Mouse (Mus musculus) lung, postnatal 0 days (tissue): ENCODE measurements around the gene Nckap5. TPM values are rescaled to one million over a fixed set of nuclear protein-coding genes. Genes with fewer than 3 reads are reported as not detected.

Experiments
- ATAC-seq: fragments of 200-750 bp; cut with Nextera tagmentation; 2 replicates; pipeline ENCODE4 v1.8.0; 2017; ENCODE audit warnings: moderate library complexity
- DNase-seq: peaks from one replicate; pipeline ENCODE4 v3.0.0-alpha.2; 2016; ENCODE audit warnings: low spot score
- H3K27ac ChIP-seq: fragments of 300-500 bp; sonication (generic); 2 replicates; pipeline ENCODE4 v1.5.1; 2014; ENCODE audit warnings: antibody characterized with exemption, mild to moderate bottlenecking, low read length, mixed read lengths
- H3K27me3 ChIP-seq: fragments of 300-500 bp; sonication (generic); replicated peaks from 2 replicates; pipeline ENCODE4 v1.6.1; 2014; ENCODE audit warnings: low read length, mixed read lengths; ENCODE audit not compliant: insufficient read depth
- H3K36me3 ChIP-seq: fragments of 300-500 bp; sonication (generic); 2 replicates; pipeline ENCODE4 v1.6.1; 2014; ENCODE audit warnings: low read length, mixed read lengths; ENCODE audit not compliant: insufficient read depth
- H3K4me1 ChIP-seq: fragments of 300-500 bp; sonication (generic); 2 replicates; pipeline ENCODE4 v1.6.1; 2014; ENCODE audit warnings: antibody characterized with exemption, low read depth, low read length, mixed read lengths; ENCODE audit not compliant: insufficient read depth
- H3K4me2 ChIP-seq: fragments of 300-500 bp; sonication (generic); replicated peaks from 2 replicates; pipeline ENCODE4 v1.6.1; 2014; ENCODE audit warnings: low read depth, mild to moderate bottlenecking, low read length, moderate library complexity, mixed read lengths
- H3K4me3 ChIP-seq: fragments of 300-500 bp; sonication (generic); 2 replicates; pipeline ENCODE4 v1.5.1; 2014; ENCODE audit warnings: low read depth, low read length
- H3K9ac ChIP-seq: fragments of 300-500 bp; sonication (generic); replicated peaks from 2 replicates; pipeline ENCODE4 v1.6.1; 2014; ENCODE audit warnings: low read depth, mild to moderate bottlenecking
- H3K9me3 ChIP-seq: fragments of 300-500 bp; sonication (generic); 2 replicates; pipeline ENCODE4 v1.6.1; 2016; ENCODE audit warnings: low read length, mixed read lengths
- CTCF ChIP-seq: IDR thresholded peaks from 2 replicates; pipeline ENCODE4 v1.5.1; 2016; ENCODE audit warnings: antibody characterized with exemption, mild to moderate bottlenecking
- EP300 ChIP-seq: IDR thresholded peaks from 2 replicates; pipeline ENCODE4 v1.6.1; 2016; ENCODE audit warnings: antibody characterized with exemption, mild to moderate bottlenecking, control low read depth
- WGBS: fragments of 180-500 bp; shearing (Covaris S2); extraction: QIAGEN DNeasy Blood & Tissue Kit; methylation state at CpG from one replicate; pipeline ENCODE4 v1.1.7; 2014; 5-methylcytosine and 5-hydroxymethylcytosine counted together
- polyA plus RNA-seq: library from polyadenylated mRNA; unstranded; fragments of >200 nt; fragmentation: Nextera tagmentation; extraction: Ambion mirVana; gene quantifications from 2 replicates; pipeline ENCODE4 v1.2.1, GENCODE M21; 2015

The Nckap5 gene
- polyA plus RNA-seq, 1 experiment from 2014 or later = 26.0 TPM

DNA sequence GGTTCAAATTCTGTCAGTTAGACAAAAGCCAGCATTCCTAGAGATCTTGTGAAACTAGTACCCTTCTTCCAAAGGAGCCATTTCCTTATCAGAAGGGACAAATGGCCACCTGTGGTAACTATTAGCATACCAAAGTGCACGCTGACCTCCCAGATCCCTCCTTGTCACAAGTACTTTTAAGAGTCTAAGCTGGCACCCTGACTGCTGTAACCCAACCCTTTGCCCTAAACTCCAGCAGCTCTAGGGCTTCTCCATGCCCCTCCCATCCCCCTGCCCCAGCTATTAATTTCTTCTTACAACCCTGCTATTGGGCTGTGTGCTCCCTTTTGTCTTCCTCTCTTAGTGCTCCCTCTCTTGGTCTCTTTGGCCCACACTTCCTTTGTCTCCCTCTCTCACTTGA is 155.5 kb downstream of the Nckap5 start:
- no peak overlapping the region for H3K4me3 ChIP-seq
- WGBS = 31% methylated on average over 1 of the region's 1 CpGs
- no peak overlapping the region for H3K27ac ChIP-seq
- DNase-seq (peak; percentile 77), ATAC-seq (peak; percentile 75)
- no peaks in the 10 kb centered on the region for H3K9me3 ChIP-seq
- no peak for TF ChIP-seq EP300
- no peak for TF ChIP-seq CTCF
- H3K4me1 ChIP-seq = no peaks in the 10 kb centered on the region
- H3K27me3 ChIP-seq = no peaks in the 10 kb centered on the region
- H3K36me3 ChIP-seq = no peaks in the 10 kb centered on the region
- H3K4me2 ChIP-seq = no peak overlapping the region
- no peak overlapping the region for H3K9ac ChIP-seq

DNA sequence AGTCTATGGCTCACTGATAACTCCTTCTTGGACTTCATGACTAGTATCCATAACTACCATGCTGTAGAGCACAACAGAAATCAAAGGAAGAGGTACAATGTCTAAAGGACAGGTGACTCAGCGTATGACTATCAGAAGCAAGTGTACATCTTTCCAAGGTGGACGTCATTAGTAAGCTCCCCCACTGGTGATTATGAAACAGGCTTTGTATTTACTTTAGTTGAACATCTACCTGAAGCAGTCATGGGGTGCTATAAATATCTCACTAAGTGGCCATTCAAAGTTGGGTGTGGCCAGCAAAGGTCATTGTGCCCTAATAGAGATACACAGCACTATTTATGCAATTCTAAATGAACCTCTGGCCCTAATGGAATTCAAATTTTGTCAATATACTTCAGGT is 157.4 kb downstream of the Nckap5 start:
- ATAC-seq (peak; percentile 80), DNase-seq (peak; percentile 77)
- H3K36me3 ChIP-seq = no peaks in the 10 kb centered on the region
- 46% methylated on average over 2 of the region's 2 CpGs for WGBS
- H3K27me3 ChIP-seq = no peaks in the 10 kb centered on the region
- no peak overlapping the region for H3K4me3 ChIP-seq
- no peaks in the 10 kb centered on the region for H3K4me1 ChIP-seq
- H3K27ac ChIP-seq = no peak overlapping the region
- H3K9ac ChIP-seq = no peak overlapping the region
- TF ChIP-seq EP300 (peak; percentile 98), CTCF (no peak)
- H3K9me3 ChIP-seq = no peaks in the 10 kb centered on the region
- no peak overlapping the region for H3K4me2 ChIP-seq

DNA sequence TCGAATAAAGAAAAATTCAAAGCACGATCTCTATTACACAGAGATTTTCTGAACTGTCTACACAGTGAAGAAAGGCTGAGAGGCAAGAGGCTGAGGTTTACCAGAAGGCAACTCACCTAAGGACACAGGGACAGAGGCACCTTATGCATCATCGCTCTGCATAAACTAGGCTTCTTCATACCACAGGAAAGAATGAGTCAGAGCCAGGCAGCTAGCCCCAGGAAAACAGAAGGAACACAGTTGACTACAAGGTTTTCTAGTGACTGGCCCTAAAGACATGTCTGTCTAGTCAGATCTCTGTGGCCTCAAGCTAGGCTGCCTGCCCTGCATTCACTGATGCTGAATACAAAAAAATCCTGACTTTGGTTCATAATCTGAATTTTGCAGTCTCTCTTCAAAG is 160.1 kb downstream of the Nckap5 start:
- Histone ChIP-seq H3K4me3 (no peak overlapping the region), H3K9me3 (no peaks in the 10 kb centered on the region), H3K4me1 (no peaks in the 10 kb centered on the region), H3K27me3 (no peaks in the 10 kb centered on the region), H3K36me3 (no peaks in the 10 kb centered on the region), H3K4me2 (no peak overlapping the region), H3K9ac (no peak overlapping the region), H3K27ac (no peak overlapping the region)
- no peak for DNase-seq
- WGBS = over 99% methylated on average over 3 of the region's 3 CpGs
- TF ChIP-seq CTCF = no peak
- no peak for TF ChIP-seq EP300
- ATAC-seq = no peak

GRCm38 (mm10) chr1:126660098-126660999 is 170.2 kb downstream of the Nckap5 start:
- H3K27ac ChIP-seq = 0 out of 2 replicates have a peak overlapping the region, but pooled peaks have one; percentile 20
- peak; percentile 75 for ATAC-seq
- 61% methylated on average over 7 of the region's 7 CpGs for WGBS
- no peak overlapping the region for H3K4me3 ChIP-seq
- TF ChIP-seq CTCF = no peak
- 0 out of 2 replicates have a peak, but pooled peaks have one; percentile 24 for TF ChIP-seq EP300
- no peaks in the 10 kb centered on the region for H3K4me1 ChIP-seq
- H3K27me3 ChIP-seq = no peaks in the 10 kb centered on the region
- H3K9ac ChIP-seq = no peak overlapping the region
- no peak overlapping the region for H3K4me2 ChIP-seq
- H3K36me3 ChIP-seq = no peaks in the 10 kb centered on the region
- H3K9me3 ChIP-seq = no peaks in the 10 kb centered on the region
- DNase-seq = peak; percentile 34

DNA sequence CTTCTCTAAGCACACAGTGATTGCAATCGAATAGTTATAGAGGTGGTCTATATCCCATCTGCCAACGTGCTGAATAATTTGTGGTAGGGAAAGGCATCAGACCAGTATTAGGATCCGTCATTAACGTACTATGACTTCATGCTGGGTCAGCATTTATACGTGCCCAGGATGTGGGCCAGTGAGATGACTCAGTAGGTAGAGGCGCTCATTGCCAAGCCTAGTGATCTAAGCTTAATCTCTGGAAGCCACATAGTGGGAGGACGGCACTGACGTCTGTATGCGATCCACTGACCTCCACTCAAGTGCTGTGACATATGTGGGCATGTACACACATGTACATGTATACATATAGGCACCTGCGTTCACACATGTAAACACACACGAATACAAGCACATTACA is 171.9 kb downstream of the Nckap5 start:
- Histone ChIP-seq H3K4me3 (no peak overlapping the region), H3K4me2 (no peak overlapping the region), H3K36me3 (no peaks in the 10 kb centered on the region), H3K9ac (no peak overlapping the region), H3K4me1 (no peaks in the 10 kb centered on the region), H3K27ac (no peak overlapping the region), H3K9me3 (no peaks in the 10 kb centered on the region), H3K27me3 (no peaks in the 10 kb centered on the region)
- ATAC-seq = no peak
- TF ChIP-seq EP300 = no peak
- no peak for TF ChIP-seq CTCF
- 95% methylated on average over 11 of the region's 11 CpGs for WGBS
- DNase-seq = no peak

DNA sequence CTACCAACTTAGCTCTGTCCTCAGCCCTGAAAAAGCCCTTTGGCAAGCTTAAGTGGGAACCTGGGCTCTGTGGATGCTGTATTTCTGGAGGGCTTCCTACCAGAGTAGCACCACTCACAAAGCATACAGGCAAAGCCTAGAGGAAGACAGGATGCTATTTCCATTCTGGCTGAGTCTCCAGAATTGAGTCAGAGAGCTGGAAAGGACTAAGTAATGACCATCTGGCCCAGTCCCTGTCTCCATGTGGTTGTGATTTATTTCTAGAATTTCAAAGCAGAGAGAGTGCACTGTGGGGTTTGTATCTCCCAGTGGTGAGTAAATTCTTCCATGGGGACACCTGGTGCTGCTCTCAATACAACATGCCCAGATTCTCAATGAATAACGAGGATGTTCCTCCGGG is 174.4 kb downstream of the Nckap5 start:
- DNase-seq = no peak
- ATAC-seq = no peak
- H3K27me3 ChIP-seq = no peaks in the 10 kb centered on the region
- H3K4me1 ChIP-seq = no peaks in the 10 kb centered on the region
- no peak overlapping the region for H3K4me3 ChIP-seq
- no peak for TF ChIP-seq EP300
- no peaks in the 10 kb centered on the region for H3K36me3 ChIP-seq
- no peaks in the 10 kb centered on the region for H3K9me3 ChIP-seq
- no peak overlapping the region for H3K9ac ChIP-seq
- no peak overlapping the region for H3K27ac ChIP-seq
- 78% methylated on average over 2 of the region's 2 CpGs for WGBS
- no peak overlapping the region for H3K4me2 ChIP-seq
